Mouse (Mus musculus) urinary bladder, postnatal 4 days (tissue): ENCODE data around the gene Cyb561d1.
"Not testable (repeated sequence)": the region's sequence is repeated elsewhere in the genome, so short reads cannot be mapped to it uniquely, and the experiment has no call there.

ENCODE experiments used
- DNase-seq, 2 experiments: peaks; one replicate each; pipeline ENCODE4 v3.0.0; 2021 to 2022; ENCODE audit warnings: low spot score in 2 of 2

Gene Cyb561d1

GRCm38 (mm10) chr3:108200329-108201323 is at the start of gene Cyb561d1:
Gene Cyb561d1 (minus strand): TSS chr3:108201212.
- peak; percentile 91 to 94 for DNase-seq

GRCm38 (mm10) chr3:108246857-108247256 is 45.8 kb upstream of the Cyb561d1 start:
- DNase-seq, result no peak

- no peak for DNase-seq
Observed at GRCm38 (mm10) chr3:108241243-108241839, 40.3 kb upstream of the Cyb561d1 start.

- DNase-seq, result not testable (repeated sequence)
Observed at GRCm38 (mm10) chr3:108237474-108238102, 36.6 kb upstream of the Cyb561d1 start.

GRCm38 (mm10) chr3:108231646-108232045 is 30.6 kb upstream of the Cyb561d1 start:
- DNase-seq, result no peak

GRCm38 (mm10) chr3:108227521-108227920 is 26.5 kb upstream of the Cyb561d1 start:
- no peak for DNase-seq

GRCm38 (mm10) chr3:108226558-108227350 is 25.7 kb upstream of the Cyb561d1 start, which contains the start of gene Sypl2:
Gene Sypl2 (minus strand): TSS chr3:108226648.
- peak in 1 of 2 experiments; percentile 38 for DNase-seq

- no peak for DNase-seq
Observed at GRCm38 (mm10) chr3:108225711-108226557, 24.9 kb upstream of the Cyb561d1 start.

GRCm38 (mm10) chr3:108220661-108221060 is 19.6 kb upstream of the Cyb561d1 start:
- DNase-seq, result no peak

GRCm38 (mm10) chr3:108214734-108215133 is 13.7 kb upstream of the Cyb561d1 start:
- DNase-seq, result no peak

- DNase-seq, result no peak
Observed at GRCm38 (mm10) chr3:108212406-108212805, 11.4 kb upstream of the Cyb561d1 start.

- no peak for DNase-seq
Observed at GRCm38 (mm10) chr3:108211845-108212244, 10.8 kb upstream of the Cyb561d1 start.

GRCm38 (mm10) chr3:108210771-108211139 is 9.7 kb upstream of the Cyb561d1 start, which contains the start of gene Atxn7l2:
Gene Atxn7l2 (minus strand): TSS chr3:108210934.
- DNase-seq, result no peak

GRCm38 (mm10) chr3:108209946-108210770 is 9.1 kb upstream of the Cyb561d1 start:
- peak; percentile 91 for DNase-seq

GRCm38 (mm10) chr3:108209536-108209935 is 8.5 kb upstream of the Cyb561d1 start:
- no peak for DNase-seq

- DNase-seq, result no peak
Observed at GRCm38 (mm10) chr3:108209001-108209400, 8.0 kb upstream of the Cyb561d1 start.

- peak in 1 of 2 experiments; percentile 41 for DNase-seq
Observed at GRCm38 (mm10) chr3:108206731-108207375, 5.8 kb upstream of the Cyb561d1 start.

GRCm38 (mm10) chr3:108205601-108206000 is 4.6 kb upstream of the Cyb561d1 start:
- DNase-seq, result no peak

- DNase-seq, result no peak
Observed at GRCm38 (mm10) chr3:108204470-108204869, 3.5 kb upstream of the Cyb561d1 start.
